Mouse (Mus musculus) retina, embryonic 14.5 days (tissue): Measurements from ENCODE around the gene Atrnl1.

Experiments used
- DNase-seq: peaks from one replicate; pipeline ENCODE4 v3.0.0-alpha.2; 2015; ENCODE audit warnings: low spot score

The Atrnl1 gene

GRCm38 (mm10) chr19:57926941-57927471, 316.2 kb downstream of the Atrnl1 start:
- DNase-seq, result peak; percentile 56

GRCm38 (mm10) chr19:57927566-57928523, 317.0 kb downstream of the Atrnl1 start:
- DNase-seq, result peak; percentile 76

GRCm38 (mm10) chr19:57931626-57932025, 320.8 kb downstream of the Atrnl1 start:
- no peak for DNase-seq

- no peak for DNase-seq
These were observed 326.0 kb downstream of the Atrnl1 start for GRCm38 (mm10) chr19:57936865-57937264.

- no peak for DNase-seq
These were observed 328.3 kb downstream of the Atrnl1 start for GRCm38 (mm10) chr19:57939166-57939565.

- DNase-seq, result peak; percentile 43
These were observed 330.7 kb downstream of the Atrnl1 start for GRCm38 (mm10) chr19:57941529-57941928.

GRCm38 (mm10) chr19:57942281-57942680, 331.4 kb downstream of the Atrnl1 start:
- no peak for DNase-seq

- DNase-seq, result no peak
These were observed 332.5 kb downstream of the Atrnl1 start for GRCm38 (mm10) chr19:57943308-57943707.

GRCm38 (mm10) chr19:57944680-57945079, 333.8 kb downstream of the Atrnl1 start:
- no peak for DNase-seq

- no peak for DNase-seq
These were observed 334.9 kb downstream of the Atrnl1 start for GRCm38 (mm10) chr19:57945626-57946250.

GRCm38 (mm10) chr19:57948489-57948888, 337.7 kb downstream of the Atrnl1 start:
- DNase-seq, result no peak

GRCm38 (mm10) chr19:57949260-57949917, 338.6 kb downstream of the Atrnl1 start:
- DNase-seq, result peak; percentile 45

GRCm38 (mm10) chr19:57954131-57954530, 343.3 kb downstream of the Atrnl1 start:
- DNase-seq, result no peak

GRCm38 (mm10) chr19:57956459-57956858, 345.6 kb downstream of the Atrnl1 start:
- DNase-seq, result no peak

- no peak for DNase-seq
These were observed 346.5 kb downstream of the Atrnl1 start for GRCm38 (mm10) chr19:57957363-57957762.

GRCm38 (mm10) chr19:57958154-57958553, 347.3 kb downstream of the Atrnl1 start:
- DNase-seq, result no peak

- no peak for DNase-seq
These were observed 347.9 kb downstream of the Atrnl1 start for GRCm38 (mm10) chr19:57958726-57959125.

- DNase-seq, result no peak
These were observed 350.5 kb downstream of the Atrnl1 start for GRCm38 (mm10) chr19:57961321-57961720.

GRCm38 (mm10) chr19:57961738-57962640, 351.2 kb downstream of the Atrnl1 start:
- DNase-seq, result no peak

GRCm38 (mm10) chr19:57963874-57964273, 353.0 kb downstream of the Atrnl1 start:
- DNase-seq, result no peak

- DNase-seq, result no peak
These were observed 358.9 kb downstream of the Atrnl1 start for GRCm38 (mm10) chr19:57969766-57970165.
